In the genomic region with DNA sequence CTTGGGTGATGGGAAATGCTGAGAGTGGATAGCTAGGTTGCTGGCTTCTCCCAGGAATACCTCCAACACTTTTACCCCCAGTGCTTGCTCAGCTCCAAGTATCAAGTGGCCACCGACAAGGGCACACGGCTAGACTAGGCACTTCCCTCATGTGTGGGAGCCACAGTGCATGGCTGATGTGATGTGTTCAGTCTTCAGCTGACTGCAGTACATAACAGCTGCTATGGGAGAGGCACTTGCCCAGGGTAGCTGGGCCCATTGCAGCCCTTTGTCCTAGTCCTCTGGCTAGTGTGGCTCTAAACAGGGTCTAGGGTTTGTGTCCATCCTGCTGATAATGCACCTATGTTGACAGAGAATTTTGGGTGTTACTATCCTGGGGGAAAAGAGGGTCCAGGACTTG, we compare ENCODE assay signal across 8 mouse cellular contexts. TPM values are rescaled to one million over a fixed set of nuclear protein-coding genes. Genes with fewer than 3 reads are reported as not detected.
DNase-seq lines count a peak whose midpoint lies in the region; ATAC-seq lines count a peak whose summit lies in the region.
"Had no signal": no experiment of that assay in that cellular context is flagged by ENCODE, and none has a peak within 500 bp of the region (broad histone marks: within the 10 kb centered on the region; RNA-seq: fewer than 3 reads in every experiment).

No protein-coding gene starts in this region.

- no peak for DNase-seq in kidney, postnatal 10 days
- no peak for DNase-seq in hindbrain, embryonic 14.5 days (ENCODE audit: low spot score)
- no peak for DNase-seq in thymus, adult 18-20 months
- no peak for DNase-seq in spleen, adult 18-20 months
- DNase-seq: thymus, adult 2 months had no signal

- H3K36me3 ChIP-seq in kidney, embryonic 16.5 days (ENCODE audit: insufficient read depth, low read length): peaks cover 16% of the 10 kb centered on the region
- H3K36me3 ChIP-seq in embryonic facial prominence, embryonic 13.5 days: peaks cover 29% of the 10 kb centered on the region
- no peaks in the 10 kb centered on the region for H3K36me3 ChIP-seq in hindbrain, embryonic 14.5 days (replicated peaks; ENCODE audit: control insufficient read depth, insufficient read depth)
- no peaks in the 10 kb centered on the region for H3K36me3 ChIP-seq in midbrain, embryonic 15.5 days (replicated peaks)

- no peaks in the 10 kb centered on the region for H3K9me3 ChIP-seq in kidney, embryonic 16.5 days (ENCODE audit: low read length)
- H3K9me3 ChIP-seq in embryonic facial prominence, embryonic 13.5 days: no peaks in the 10 kb centered on the region
- no peaks in the 10 kb centered on the region for H3K9me3 ChIP-seq in hindbrain, embryonic 14.5 days (ENCODE audit: control insufficient read depth, low read length)
- no peaks in the 10 kb centered on the region for H3K9me3 ChIP-seq in midbrain, embryonic 15.5 days

- no peak for ATAC-seq in kidney, embryonic 16.5 days (ENCODE audit: low FRiP score, low TSS enrichment)
- no peak for ATAC-seq in embryonic facial prominence, embryonic 13.5 days (ENCODE audit: insufficient number of reproducible peaks, insufficient read depth, low FRiP score, low TSS enrichment, low read depth)
- no peak for ATAC-seq in hindbrain, embryonic 14.5 days (ENCODE audit: low FRiP score)
- no peak for ATAC-seq in midbrain, embryonic 15.5 days (replicated peaks)

- H3K27ac ChIP-seq in kidney, embryonic 16.5 days (ENCODE audit: low read length): peak overlapping the region; percentile 58
- no peak overlapping the region for H3K27ac ChIP-seq in embryonic facial prominence, embryonic 13.5 days
- no peak overlapping the region for H3K27ac ChIP-seq in hindbrain, embryonic 14.5 days
- no peak overlapping the region for H3K27ac ChIP-seq in midbrain, embryonic 15.5 days

- WGBS in kidney, embryonic 16.5 days: 27% methylated on average over 2 of the region's 2 CpGs
- WGBS in embryonic facial prominence, embryonic 13.5 days: 50% methylated on average over 2 of the region's 2 CpGs
- 66% methylated on average over 2 of the region's 2 CpGs for WGBS in hindbrain, embryonic 14.5 days
- WGBS in midbrain, embryonic 15.5 days: 53% methylated on average over 2 of the region's 2 CpGs

- peak overlapping the region; percentile 72 for H3K4me2 ChIP-seq in kidney, embryonic 16.5 days (replicated peaks; ENCODE audit: low read depth, low read length)
- peak overlapping the region; percentile 71 for H3K4me2 ChIP-seq in embryonic facial prominence, embryonic 13.5 days
- no peak overlapping the region for H3K4me2 ChIP-seq in hindbrain, embryonic 14.5 days (replicated peaks)
- no peak overlapping the region for H3K4me2 ChIP-seq in midbrain, embryonic 15.5 days

- peak overlapping the region; percentile 73 for H3K9ac ChIP-seq in kidney, embryonic 16.5 days (replicated peaks; ENCODE audit: low read length)
- H3K9ac ChIP-seq in embryonic facial prominence, embryonic 13.5 days: no peak overlapping the region
- peak overlapping the region; percentile 2; the same call in 1 of the 2 replicates for H3K9ac ChIP-seq in hindbrain, embryonic 14.5 days
- no peak overlapping the region for H3K9ac ChIP-seq in midbrain, embryonic 15.5 days

- H3K27me3 ChIP-seq in kidney, embryonic 16.5 days (ENCODE audit: insufficient read depth, low read length): peaks cover 35% of the 10 kb centered on the region
- H3K27me3 ChIP-seq in embryonic facial prominence, embryonic 13.5 days: peaks cover 66% of the 10 kb centered on the region
- H3K27me3 ChIP-seq in hindbrain, embryonic 14.5 days (ENCODE audit: control insufficient read depth, insufficient read depth, low read length): peaks cover 43% of the 10 kb centered on the region
- peaks cover 38% of the 10 kb centered on the region for H3K27me3 ChIP-seq in midbrain, embryonic 15.5 days (replicated peaks)

- H3K4me1 ChIP-seq in kidney, embryonic 16.5 days (ENCODE audit: insufficient read depth, low read length): peaks cover 16% of the 10 kb centered on the region
- H3K4me1 ChIP-seq in embryonic facial prominence, embryonic 13.5 days: peaks cover 14% of the 10 kb centered on the region
- H3K4me1 ChIP-seq in hindbrain, embryonic 14.5 days (replicated peaks; ENCODE audit: control insufficient read depth, insufficient read depth, low read length): peaks cover 6% of the 10 kb centered on the region; the same call in 1 of the 2 replicates
- H3K4me1 ChIP-seq in midbrain, embryonic 15.5 days: peaks cover 19% of the 10 kb centered on the region; the same call in 1 of the 2 replicates

- H3K4me3 ChIP-seq in kidney, embryonic 16.5 days (ENCODE audit: low read length): peak overlapping the region; percentile 58
- peak overlapping the region; percentile 46; the same call in 1 of the 2 replicates for H3K4me3 ChIP-seq in embryonic facial prominence, embryonic 13.5 days
- H3K4me3 ChIP-seq in hindbrain, embryonic 14.5 days (replicated peaks; ENCODE audit: low read length): peak overlapping the region; percentile 48
- H3K4me3 ChIP-seq in midbrain, embryonic 15.5 days: peak overlapping the region; percentile 40; the same call in 1 of the 2 replicates

RNA-seq across cellular contexts. Expression of a gene that starts 1.8 kb away (rescaled TPM):
- polyA plus RNA-seq in kidney, embryonic 16.5 days (2015; fragmentation: Nextera tagmentation; extraction: Ambion mirVana): 113 and 128 TPM in 2 replicates
- polyA plus RNA-seq in embryonic facial prominence, embryonic 13.5 days (2015; fragmentation: Nextera tagmentation; extraction: Ambion mirVana): 27.8 and 29.6 TPM in 2 replicates
- polyA plus RNA-seq in hindbrain, embryonic 14.5 days (2014; fragmentation: Nextera tagmentation; extraction: Ambion mirVana): 115 and 122 TPM in 2 replicates
- polyA plus RNA-seq in midbrain, embryonic 15.5 days (2015; fragmentation: Nextera tagmentation; extraction: Ambion mirVana): 107 and 132 TPM in 2 replicates

RNA-seq across cellular contexts. Expression of a gene that starts 33.1 kb away (rescaled TPM):
- 83.0 and 89.8 TPM in 2 replicates for polyA plus RNA-seq in kidney, embryonic 16.5 days (2015; fragmentation: Nextera tagmentation; extraction: Ambion mirVana)
- 116 and 119 TPM in 2 replicates for polyA plus RNA-seq in embryonic facial prominence, embryonic 13.5 days (2015; fragmentation: Nextera tagmentation; extraction: Ambion mirVana)
- 68.2 and 90.8 TPM in 2 replicates for polyA plus RNA-seq in hindbrain, embryonic 14.5 days (2014; fragmentation: Nextera tagmentation; extraction: Ambion mirVana)
- polyA plus RNA-seq in midbrain, embryonic 15.5 days (2015; fragmentation: Nextera tagmentation; extraction: Ambion mirVana): 107 and 122 TPM in 2 replicates

RNA-seq across cellular contexts. Expression of a gene that starts 33.3 kb away (rescaled TPM):
- 52.1 and 53.1 TPM in 2 replicates for polyA plus RNA-seq in kidney, embryonic 16.5 days (2015; fragmentation: Nextera tagmentation; extraction: Ambion mirVana)
- 47.5 and 47.8 TPM in 2 replicates for polyA plus RNA-seq in embryonic facial prominence, embryonic 13.5 days (2015; fragmentation: Nextera tagmentation; extraction: Ambion mirVana)
- 6.5 and 9.8 TPM in 2 replicates for polyA plus RNA-seq in hindbrain, embryonic 14.5 days (2014; fragmentation: Nextera tagmentation; extraction: Ambion mirVana)
- 6.9 and 8.5 TPM in 2 replicates for polyA plus RNA-seq in midbrain, embryonic 15.5 days (2015; fragmentation: Nextera tagmentation; extraction: Ambion mirVana)

RNA-seq across cellular contexts. Expression of a gene that starts 57.9 kb away (rescaled TPM):
- 50.5 and 51.9 TPM in 2 replicates for polyA plus RNA-seq in kidney, embryonic 16.5 days (2015; fragmentation: Nextera tagmentation; extraction: Ambion mirVana)
- polyA plus RNA-seq in embryonic facial prominence, embryonic 13.5 days (2015; fragmentation: Nextera tagmentation; extraction: Ambion mirVana): 44.1 and 49.3 TPM in 2 replicates
- 24.7 and 31.7 TPM in 2 replicates for polyA plus RNA-seq in hindbrain, embryonic 14.5 days (2014; fragmentation: Nextera tagmentation; extraction: Ambion mirVana)
- 48.2 and 50.5 TPM in 2 replicates for polyA plus RNA-seq in midbrain, embryonic 15.5 days (2015; fragmentation: Nextera tagmentation; extraction: Ambion mirVana)

RNA-seq across cellular contexts. Expression of a gene that starts 57.9 kb away (rescaled TPM):
- polyA plus RNA-seq in kidney, embryonic 16.5 days (2015; fragmentation: Nextera tagmentation; extraction: Ambion mirVana): not detected in 2 replicates
- not detected in 2 replicates for polyA plus RNA-seq in embryonic facial prominence, embryonic 13.5 days (2015; fragmentation: Nextera tagmentation; extraction: Ambion mirVana)
- polyA plus RNA-seq in hindbrain, embryonic 14.5 days (2014; fragmentation: Nextera tagmentation; extraction: Ambion mirVana): not detected in 2 replicates
- 0.17 and 0.28 TPM in 2 replicates for polyA plus RNA-seq in midbrain, embryonic 15.5 days (2015; fragmentation: Nextera tagmentation; extraction: Ambion mirVana)
- polyA plus RNA-seq: thymus, adult 2 months had no signal

Comparison
In these comparisons a context has a peak if more than half of its experiments do, and no peak if none do; other contexts are left out.
1. H3K4me2 ChIP-seq: peak in kidney, embryonic 16.5 days (single experiment) and embryonic facial prominence, embryonic 13.5 days (single experiment); none in hindbrain, embryonic 14.5 days (single experiment) and midbrain, embryonic 15.5 days (single experiment).
2. H3K9ac ChIP-seq: peak in kidney, embryonic 16.5 days (single experiment) and hindbrain, embryonic 14.5 days (single experiment); none in embryonic facial prominence, embryonic 13.5 days (single experiment) and midbrain, embryonic 15.5 days (single experiment).
3. Peak in every context shown above with its lines, with median percentiles within 50 percentile points of each other: H3K4me3 ChIP-seq.